Mouse (Mus musculus): Measurements from ENCODE around the gene Wdr76.

DNA sequence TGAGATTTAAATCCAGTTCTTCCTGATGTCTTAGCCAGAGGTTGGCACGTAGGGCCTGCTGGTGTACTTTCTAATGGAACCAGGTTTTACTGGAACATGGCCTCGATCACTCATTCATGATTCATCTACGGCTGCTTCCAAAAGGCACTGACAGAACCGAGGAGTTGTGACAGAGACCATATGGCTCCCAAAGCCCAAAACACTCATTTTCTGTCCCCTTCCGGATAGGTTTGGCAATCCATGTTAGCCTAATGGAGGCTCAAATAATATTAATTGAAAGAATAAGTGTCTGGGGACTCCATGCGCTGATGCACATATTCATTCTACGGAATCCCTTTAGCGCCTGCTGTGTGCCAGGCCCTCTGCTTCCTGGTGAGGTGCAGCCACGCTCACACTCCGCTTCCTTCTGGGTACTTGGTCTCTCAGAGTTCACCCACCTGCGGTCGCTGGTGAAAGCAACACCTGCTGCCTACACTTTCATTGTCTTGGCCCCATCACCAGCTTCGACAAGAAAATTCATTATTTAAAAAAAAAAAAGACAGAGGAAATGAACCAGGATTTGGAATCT lies 76.4 kb downstream of the Wdr76 start:
- no peak for TF ChIP-seq CTCF (IDR thresholded peaks at IDR 0.05; ENCODE audit: borderline replicate concordance, extremely low read depth, insufficient read depth, insufficient read length)
- no peak for TF ChIP-seq POLR2A (IDR thresholded peaks at IDR 0.05; ENCODE audit: borderline replicate concordance, extremely low read depth, insufficient read depth, insufficient read length, poor library complexity, severe bottlenecking)

Measured in brain, embryonic 14.5 days (tissue).